Mouse (Mus musculus) retina, postnatal 7 days (tissue): ENCODE measurements around the gene Olfr792.

ENCODE experiments used
- DNase-seq: peaks from one replicate; pipeline ENCODE4 v3.0.0-alpha.2; 2012; ENCODE audit warnings: low read depth, low spot score

The Olfr792 gene

GRCm38 (mm10) chr10:129538862-129539261 lies at the start of gene Olfr792:
Olfr792 (plus strand) TSS chr10:129539162.
- no peak for DNase-seq

- no peak for DNase-seq
Observed at GRCm38 (mm10) chr10:129490101-129490500, 48.9 kb upstream of the Olfr792 start.

DNA sequence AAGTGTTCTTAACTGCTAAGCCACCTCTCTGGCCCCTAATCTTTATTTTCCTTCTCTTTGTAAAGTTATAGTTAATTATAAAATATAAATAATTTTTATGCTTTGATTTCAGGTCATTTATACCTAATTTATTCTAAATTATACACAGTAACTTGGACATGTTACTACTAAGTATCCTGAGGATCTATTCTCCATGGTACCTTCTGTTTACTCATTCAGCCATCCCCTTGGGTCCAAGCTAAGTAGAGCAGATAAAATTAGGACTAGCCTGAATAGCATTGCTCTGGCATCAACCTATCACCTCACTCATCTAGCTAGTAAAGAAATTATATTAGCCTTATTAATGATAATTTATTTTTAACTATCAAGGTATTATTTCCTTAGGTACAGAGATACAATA lies 40.8 kb upstream of the Olfr792 start, which contains the start of gene Olfr790:
Olfr790 (plus strand) TSS at position 301 of the 400 bp plus-strand sequence.
- no peak for DNase-seq

DNA sequence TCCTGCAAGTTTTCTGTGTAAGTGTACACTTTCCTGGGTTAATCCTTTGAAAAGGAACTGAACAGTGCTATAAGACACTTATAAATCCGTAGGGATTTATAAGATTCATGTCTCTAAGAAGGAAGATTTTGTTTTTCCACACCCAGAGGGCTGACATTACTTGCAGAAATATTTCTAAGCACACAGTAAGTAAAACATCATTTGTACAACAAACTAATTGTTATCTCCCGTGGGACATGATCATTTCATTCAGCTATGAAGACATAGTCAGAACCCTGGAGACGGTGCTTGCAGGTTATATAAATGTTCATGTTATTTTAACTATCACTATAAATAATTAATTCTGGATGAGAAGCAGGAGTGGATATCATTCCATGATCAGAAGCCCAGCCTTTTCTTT lies 17.5 kb upstream of the Olfr792 start, which contains the start of gene Olfr791:
Olfr791 (plus strand) TSS at position 301 of the 400 bp plus-strand sequence.
- DNase-seq: no peak

DNA sequence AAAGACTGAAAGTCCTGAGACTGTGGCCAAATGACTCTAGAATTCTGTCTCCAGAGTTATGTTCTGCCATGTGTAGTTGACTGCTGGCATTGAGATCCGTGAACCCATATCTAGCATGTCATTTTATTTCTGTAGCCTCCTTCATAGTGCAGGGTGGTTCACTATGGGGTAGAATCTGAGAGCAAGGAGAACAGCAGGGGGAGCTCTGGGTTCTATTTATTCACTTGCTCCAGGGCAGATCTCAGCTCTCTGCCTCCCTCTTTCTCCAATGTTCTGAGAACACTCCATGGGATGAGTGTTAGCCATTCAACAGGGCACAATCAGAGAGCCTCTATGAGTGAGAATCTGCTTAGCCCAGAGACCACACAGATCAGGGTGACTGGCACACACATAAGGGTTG lies 10.4 kb downstream of the Olfr792 start:
- no peak for DNase-seq

DNA sequence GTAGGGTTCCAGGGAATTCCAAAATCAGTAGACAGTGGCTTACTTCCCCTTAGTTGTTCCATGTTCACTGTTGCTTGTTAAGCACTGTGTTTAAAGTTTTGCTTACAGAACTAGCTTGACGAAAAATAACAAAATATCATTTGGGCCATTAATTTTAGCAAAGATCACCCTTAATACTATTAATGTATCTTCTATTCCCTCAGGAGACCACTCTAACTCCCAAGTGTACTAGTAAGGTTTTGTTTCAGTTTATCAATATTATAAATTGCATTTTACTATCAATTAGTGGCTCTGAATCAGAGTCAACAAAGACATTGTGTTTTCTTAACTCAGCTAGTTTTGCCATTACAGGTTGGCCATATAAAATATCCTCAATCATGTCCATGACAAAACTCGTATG lies 28.4 kb downstream of the Olfr792 start, which contains the start of gene Olfr794:
Olfr794 (plus strand) TSS at position 301 of the 400 bp plus-strand sequence.
- no peak for DNase-seq

DNA sequence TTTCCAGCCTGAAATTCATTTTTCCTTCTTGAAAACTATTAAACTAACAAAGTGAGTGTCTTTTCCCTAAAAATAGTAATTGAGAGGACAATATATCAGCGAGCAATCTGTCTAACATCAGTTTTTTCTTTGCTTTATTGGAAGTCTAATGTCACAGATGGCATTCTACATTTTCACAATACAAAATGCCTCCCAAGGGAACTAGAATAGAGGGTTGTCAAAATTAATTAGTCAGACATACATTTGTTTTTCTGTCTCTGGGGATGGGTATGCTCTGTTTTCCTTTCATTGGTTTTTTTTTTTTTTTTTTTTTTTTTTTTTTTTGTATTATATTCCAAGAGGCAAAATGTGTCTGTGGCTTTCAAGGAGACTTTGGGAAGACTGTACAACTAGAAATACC lies 38.1 kb downstream of the Olfr792 start:
- peak; percentile 4 for DNase-seq
